Mouse (Mus musculus) ES-Bruce4 (cell line): ENCODE results near the gene Psmd3.

Source experiments
- CTCF ChIP-seq: IDR thresholded peaks from one replicate; pipeline ENCODE4 v1.8.1; 2011; ENCODE audit warnings: low read depth, low read length
- EP300 ChIP-seq: IDR thresholded peaks from 2 replicates; pipeline ENCODE4 v1.6.1; 2011; ENCODE audit warnings: low read depth, low read length; ENCODE audit not compliant: insufficient read depth
- POLR2A ChIP-seq: IDR thresholded peaks from one replicate; pipeline ENCODE4 v1.8.1; 2011; ENCODE audit warnings: low read length; ENCODE audit not compliant: insufficient read depth

DNA sequence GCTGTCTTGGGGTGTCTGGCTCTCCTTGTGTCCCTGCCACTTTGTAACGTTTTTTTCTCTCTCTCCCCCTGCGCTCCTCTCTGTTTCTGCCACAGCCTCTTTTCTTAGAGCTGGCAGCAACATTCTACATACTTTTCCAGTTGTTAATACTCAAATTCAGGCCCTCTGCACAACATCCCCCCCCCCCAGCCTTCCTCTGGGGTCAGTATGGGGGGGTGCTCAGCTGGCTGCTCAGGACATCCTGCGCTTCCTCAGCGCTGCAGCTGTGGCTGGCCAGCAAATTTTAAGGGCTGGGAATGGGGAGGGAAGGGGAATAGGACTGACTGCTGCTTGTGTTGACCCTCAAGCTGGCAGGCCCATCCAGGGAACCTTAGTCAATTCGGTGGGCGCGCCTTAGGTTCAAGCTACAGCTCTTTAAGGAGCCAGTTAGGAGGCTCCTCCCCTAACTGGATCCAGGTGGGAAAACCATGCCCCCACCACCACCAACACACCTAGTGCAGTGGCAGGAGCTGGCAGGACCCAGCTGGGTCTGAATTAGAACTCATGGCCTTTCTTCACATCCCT, 62.2 kb downstream of the Psmd3 start:
- TF ChIP-seq CTCF (no peak), POLR2A (no peak), EP300 (no peak)
